Mouse (Mus musculus) neural tube, embryonic 13.5 days (tissue): Measurements from ENCODE around the gene Hspa1a. TPM values are rescaled to one million over a fixed set of nuclear protein-coding genes. Genes with fewer than 3 reads are reported as not detected.
"Not testable (repeated sequence)": the region's sequence is repeated elsewhere in the genome, so short reads cannot be mapped to it uniquely, and the experiment has no call there.

Experiments
- ATAC-seq: fragments of 200-750 bp; cut with Nextera tagmentation; 2 replicates; pipeline ENCODE4 v1.8.0; 2017; ENCODE audit warnings: low read depth, mild to moderate bottlenecking, moderate TSS enrichment, moderate library complexity
- H3K27ac ChIP-seq: fragments of 300-500 bp; sonication (generic); replicated peaks from 2 replicates; pipeline ENCODE4 v1.5.1; 2015; ENCODE audit warnings: moderate library complexity, mild to moderate bottlenecking, inconsistent platforms
- H3K27me3 ChIP-seq: fragments of 300-500 bp; sonication (generic); 2 replicates; pipeline ENCODE4 v1.6.1; 2015; ENCODE audit warnings: mild to moderate bottlenecking, inconsistent platforms
- H3K36me3 ChIP-seq: fragments of 300-500 bp; sonication (generic); 2 replicates; pipeline ENCODE4 v1.6.1; 2015; ENCODE audit warnings: mild to moderate bottlenecking, inconsistent platforms
- H3K4me1 ChIP-seq: fragments of 300-500 bp; sonication (generic); replicated peaks from 2 replicates; pipeline ENCODE4 v1.6.1; 2015; ENCODE audit warnings: inconsistent platforms
- H3K4me2 ChIP-seq: fragments of 300-500 bp; sonication (generic); 2 replicates; pipeline ENCODE4 v1.6.1; 2015; ENCODE audit warnings: inconsistent platforms, mild to moderate bottlenecking, moderate library complexity
- H3K4me3 ChIP-seq: fragments of 300-500 bp; sonication (generic); 2 replicates; pipeline ENCODE4 v1.5.1; 2015; ENCODE audit warnings: mild to moderate bottlenecking, inconsistent platforms
- H3K9ac ChIP-seq: fragments of 300-500 bp; sonication (generic); 2 replicates; pipeline ENCODE4 v1.6.1; 2015; ENCODE audit warnings: moderate library complexity, mild to moderate bottlenecking, inconsistent platforms
- H3K9me3 ChIP-seq: fragments of 300-500 bp; sonication (generic); 2 replicates; pipeline ENCODE4 v1.6.1; 2016; ENCODE audit warnings: inconsistent platforms
- WGBS: fragments of 180-500 bp; shearing (Covaris S2); methylation state at CpG from one replicate; pipeline ENCODE4 v1.1.7; 2015; 5-methylcytosine and 5-hydroxymethylcytosine counted together
- polyA plus RNA-seq: library from polyadenylated mRNA; unstranded; fragments of >200 nt; fragmentation: Nextera tagmentation; extraction: Ambion mirVana; gene quantifications from 2 replicates; pipeline ENCODE4 v1.2.1, GENCODE M21; 2015

Gene Hspa1a
- polyA plus RNA-seq = 6.0 and 6.3 TPM in 2 replicates

GRCm38 (mm10) chr17:34972069-34972749 lies at the start of gene Hspa1a, which contains the start of gene Hspa1l:
Hspa1a (minus strand) TSS chr17:34972156.
Hspa1l (plus strand) TSS chr17:34972703.
- H3K4me3 ChIP-seq = peak within 1 kb of the TSS; percentile 40
- not testable (repeated sequence) for H3K27ac ChIP-seq, H3K36me3 ChIP-seq, H3K9me3 ChIP-seq, H3K4me1 ChIP-seq
- H3K9ac ChIP-seq = peak within 1 kb of the TSS; percentile 58
- 1% methylated on average over 29 of the region's 33 CpGs for WGBS
- ATAC-seq = peak; percentile 92
- H3K27me3 ChIP-seq = peaks cover 45% of the 10 kb centered on the region
- peak within 1 kb of the TSS; percentile 78 for H3K4me2 ChIP-seq

GRCm38 (mm10) chr17:35021163-35021808 lies 49.3 kb upstream of the Hspa1a start:
- 0 out of 2 replicates have a peak, but pooled peaks have one; percentile 52 for ATAC-seq
- H3K27ac ChIP-seq = no peak overlapping the region; the same call in 1 of the 2 replicates

GRCm38 (mm10) chr17:35020551-35020950 lies 48.6 kb upstream of the Hspa1a start:
- Histone ChIP-seq H3K4me2 (no peak overlapping the region), H3K27ac (no peak overlapping the region), H3K9me3 (no peaks in the 10 kb centered on the region), H3K4me1 (peaks cover 21% of the 10 kb centered on the region), H3K9ac (no peak overlapping the region), H3K27me3 (no peaks in the 10 kb centered on the region), H3K36me3 (peaks cover 22% of the 10 kb centered on the region), H3K4me3 (no peak overlapping the region)
- 93% methylated on average over 8 of the region's 8 CpGs for WGBS
- ATAC-seq = no peak

More at GRCm38 (mm10) chr17:35021163-35021808, 49.3 kb upstream of the Hspa1a start:
- peaks cover 15% of the 10 kb centered on the region for H3K36me3 ChIP-seq
- no peak overlapping the region for H3K4me3 ChIP-seq
- peaks cover 23% of the 10 kb centered on the region for H3K4me1 ChIP-seq
- H3K4me2 ChIP-seq = peak overlapping the region; percentile 25
- WGBS = 10% methylated on average over 17 of the region's 17 CpGs
- H3K9me3 ChIP-seq = no peaks in the 10 kb centered on the region
- H3K27me3 ChIP-seq = no peaks in the 10 kb centered on the region
- H3K9ac ChIP-seq = peak overlapping the region; percentile 41

GRCm38 (mm10) chr17:35019894-35020293 lies 47.9 kb upstream of the Hspa1a start:
- Histone ChIP-seq H3K27ac (no peak overlapping the region), H3K36me3 (peaks cover 29% of the 10 kb centered on the region), H3K27me3 (no peaks in the 10 kb centered on the region), H3K9me3 (no peaks in the 10 kb centered on the region), H3K4me2 (no peak overlapping the region), H3K4me1 (peaks cover 21% of the 10 kb centered on the region), H3K9ac (no peak overlapping the region), H3K4me3 (no peak overlapping the region)
- no peak for ATAC-seq
- 75% methylated on average over 11 of the region's 11 CpGs for WGBS

GRCm38 (mm10) chr17:35018171-35018570 lies 46.2 kb upstream of the Hspa1a start:
- H3K4me3 ChIP-seq = no peak overlapping the region
- no peak overlapping the region for H3K9ac ChIP-seq
- no peak overlapping the region for H3K27ac ChIP-seq
- no peaks in the 10 kb centered on the region for H3K9me3 ChIP-seq
- 82% methylated on average over 3 of the region's 3 CpGs for WGBS
- H3K4me1 ChIP-seq = peaks cover 21% of the 10 kb centered on the region
- H3K36me3 ChIP-seq = peaks cover 46% of the 10 kb centered on the region
- H3K27me3 ChIP-seq = no peaks in the 10 kb centered on the region
- no peak for ATAC-seq
- H3K4me2 ChIP-seq = no peak overlapping the region

GRCm38 (mm10) chr17:35017706-35018030 lies 45.7 kb upstream of the Hspa1a start:
- WGBS = 75% methylated on average over 14 of the region's 14 CpGs
- Histone ChIP-seq H3K27me3 (no peaks in the 10 kb centered on the region), H3K27ac (no peak overlapping the region), H3K4me3 (no peak overlapping the region), H3K9ac (no peak overlapping the region), H3K36me3 (peaks cover 51% of the 10 kb centered on the region), H3K4me2 (no peak overlapping the region), H3K9me3 (no peaks in the 10 kb centered on the region), H3K4me1 (peaks cover 21% of the 10 kb centered on the region)
- no peak for ATAC-seq

- H3K27me3 ChIP-seq = no peaks in the 10 kb centered on the region
- H3K27ac ChIP-seq = no peak overlapping the region
- no peaks in the 10 kb centered on the region for H3K9me3 ChIP-seq
- H3K4me2 ChIP-seq = no peak overlapping the region
- no peak for ATAC-seq
- H3K36me3 ChIP-seq = peaks cover 57% of the 10 kb centered on the region
- H3K9ac ChIP-seq = no peak overlapping the region
- H3K4me3 ChIP-seq = no peak overlapping the region
- H3K4me1 ChIP-seq = peaks cover 21% of the 10 kb centered on the region
- 80% methylated on average over 10 of the region's 10 CpGs for WGBS
These were observed 45.1 kb upstream of the Hspa1a start for GRCm38 (mm10) chr17:35016791-35017705.

- Histone ChIP-seq H3K9me3 (no peaks in the 10 kb centered on the region), H3K27me3 (no peaks in the 10 kb centered on the region), H3K9ac (peak within 1 kb of the TSS; percentile 31; the same call in 1 of the 2 replicates), H3K4me3 (no peak within 1 kb of the TSS), H3K27ac (no peak within 1 kb of the TSS), H3K36me3 (peaks cover 64% of the 10 kb centered on the region), H3K4me1 (peaks cover 17% of the 10 kb centered on the region), H3K4me2 (no peak within 1 kb of the TSS)
- peak; percentile 34; the same call in 1 of the 2 replicates for ATAC-seq
- WGBS = 61% methylated on average over 12 of the region's 12 CpGs
These were observed 44.4 kb upstream of the Hspa1a start, which contains the start of gene Vwa7 for GRCm38 (mm10) chr17:35016376-35016775. Vwa7 (plus strand) TSS chr17:35016579.

- WGBS = 92% methylated on average over 16 of the region's 16 CpGs
- no peak overlapping the region for H3K4me2 ChIP-seq
- peaks cover 11% of the 10 kb centered on the region; the same call in 1 of the 2 replicates for H3K4me1 ChIP-seq
- H3K9ac ChIP-seq = no peak overlapping the region
- peaks cover 75% of the 10 kb centered on the region for H3K36me3 ChIP-seq
- no peaks in the 10 kb centered on the region for H3K9me3 ChIP-seq
- H3K4me3 ChIP-seq = no peak overlapping the region
- H3K27ac ChIP-seq = no peak overlapping the region
- H3K27me3 ChIP-seq = no peaks in the 10 kb centered on the region
- no peak for ATAC-seq
These were observed 43.3 kb upstream of the Hspa1a start for GRCm38 (mm10) chr17:35015296-35015695.

GRCm38 (mm10) chr17:35013221-35013620 lies 41.3 kb upstream of the Hspa1a start:
- Histone ChIP-seq H3K4me3 (no peak overlapping the region), H3K9ac (no peak overlapping the region), H3K36me3 (peaks cover 94% of the 10 kb centered on the region), H3K4me1 (peaks cover 11% of the 10 kb centered on the region; the same call in 1 of the 2 replicates), H3K27me3 (no peaks in the 10 kb centered on the region), H3K27ac (no peak overlapping the region), H3K4me2 (no peak overlapping the region), H3K9me3 (no peaks in the 10 kb centered on the region)
- 86% methylated on average over 6 of the region's 6 CpGs for WGBS
- ATAC-seq = no peak

- WGBS = 82% methylated on average over 13 of the region's 13 CpGs
- no peaks in the 10 kb centered on the region for H3K27me3 ChIP-seq
- H3K9ac ChIP-seq = no peak overlapping the region
These were observed 40.5 kb upstream of the Hspa1a start for GRCm38 (mm10) chr17:35012430-35012829.

More at GRCm38 (mm10) chr17:35012430-35012829, 40.5 kb upstream of the Hspa1a start:
- Histone ChIP-seq H3K4me3 (no peak overlapping the region), H3K27ac (no peak overlapping the region), H3K4me1 (peaks cover 11% of the 10 kb centered on the region; the same call in 1 of the 2 replicates), H3K36me3 (peaks cover 96% of the 10 kb centered on the region), H3K9me3 (no peaks in the 10 kb centered on the region), H3K4me2 (no peak overlapping the region)
- ATAC-seq = no peak
